ENCODE assay signal across 8 mouse cellular contexts in genomic region chr10:44456757-44457595, GRCm38 (mm10).
DNase-seq lines count a peak whose midpoint lies in the region; ATAC-seq and TF ChIP-seq lines count a peak whose summit lies in the region.

No protein-coding gene starts in this region.

- peak overlapping the region; percentile 97 for H3K4me2 ChIP-seq in embryonic facial prominence, embryonic 13.5 days
- H3K4me2 ChIP-seq in limb, embryonic 12.5 days, result peak overlapping the region; percentile 97
- H3K4me2 ChIP-seq in myocyte (ENCODE audit: low read depth), result peak overlapping the region; percentile 89

- peak overlapping the region; percentile 60 for H3K4me3 ChIP-seq in embryonic facial prominence, embryonic 13.5 days
- H3K4me3 ChIP-seq in limb, embryonic 12.5 days (replicated peaks), result peak overlapping the region; percentile 55
- H3K4me3 ChIP-seq in myocyte, result peak overlapping the region; percentile 24

- under 1% methylated on average over 31 of the region's 31 CpGs for WGBS in embryonic facial prominence, embryonic 13.5 days
- WGBS in limb, embryonic 12.5 days, result under 1% methylated on average over 31 of the region's 31 CpGs

- H3ac ChIP-seq in myocyte (ENCODE audit: control insufficient read depth, insufficient read length), result no peak overlapping the region

- DNase-seq in lung, adult 18-20 months, result peak; percentile 33 to 51
- DNase-seq in lung, postnatal 25 days (ENCODE audit: low spot score), result no peak
- DNase-seq in heart, postnatal 36 days, result peak; percentile 43
- DNase-seq in layer of hippocampus, adult 9-10 months (ENCODE audit: low spot score), result no peak
- DNase-seq in cerebellum, adult 9-10 months, result no peak

- intact Hi-C loops in heart, postnatal 36 days (cut with DNase I), result loop anchor here (5.0 kb wide), 3 partner anchors 175 to 300 kb away; no protein-coding TSS in a partner anchor

- H3K9ac ChIP-seq in embryonic facial prominence, embryonic 13.5 days, result peak overlapping the region; percentile 58
- peak overlapping the region; percentile 47; the same call in 1 of the 2 replicates for H3K9ac ChIP-seq in limb, embryonic 12.5 days (replicated peaks)

- no peak for TF ChIP-seq POLR2A in myocyte (IDR thresholded peaks at IDR 0.05; ENCODE audit: insufficient read length, low read depth)

- H3K4me1 ChIP-seq in embryonic facial prominence, embryonic 13.5 days, result peaks cover 23% of the 10 kb centered on the region
- peaks cover 31% of the 10 kb centered on the region for H3K4me1 ChIP-seq in limb, embryonic 12.5 days (replicated peaks)

- peaks cover 41% of the 10 kb centered on the region for H3K27me3 ChIP-seq in embryonic facial prominence, embryonic 13.5 days
- peaks cover 38% of the 10 kb centered on the region for H3K27me3 ChIP-seq in limb, embryonic 12.5 days
- no peaks in the 10 kb centered on the region for H3K27me3 ChIP-seq in myocyte (ENCODE audit: control insufficient read depth, insufficient read depth, insufficient read length)

- no peaks in the 10 kb centered on the region for H3K79me2 ChIP-seq in myocyte (ENCODE audit: control insufficient read depth, insufficient read depth)

- H3K27ac ChIP-seq in embryonic facial prominence, embryonic 13.5 days, result peak overlapping the region; percentile 33
- no peak overlapping the region for H3K27ac ChIP-seq in limb, embryonic 12.5 days

- ATAC-seq in embryonic facial prominence, embryonic 13.5 days (ENCODE audit: insufficient number of reproducible peaks, insufficient read depth, low FRiP score, low TSS enrichment, low read depth), result no peak
- no peak for ATAC-seq in limb, embryonic 12.5 days (ENCODE audit: insufficient number of reproducible peaks, insufficient read depth, low FRiP score, low TSS enrichment, low read depth)

- no peaks in the 10 kb centered on the region for H3K9me3 ChIP-seq in embryonic facial prominence, embryonic 13.5 days
- H3K9me3 ChIP-seq in limb, embryonic 12.5 days, result no peaks in the 10 kb centered on the region

- no peaks in the 10 kb centered on the region for H3K36me3 ChIP-seq in embryonic facial prominence, embryonic 13.5 days
- no peaks in the 10 kb centered on the region for H3K36me3 ChIP-seq in limb, embryonic 12.5 days
- H3K36me3 ChIP-seq in myocyte (ENCODE audit: control insufficient read depth, insufficient read depth), result no peaks in the 10 kb centered on the region

TF ChIP-seq in myocyte, 11 proteins besides CTCF, POLR2A, EP300 and RAD21:
- TF ChIP-seq TCF3 (IDR thresholded peaks at IDR 0.05; ENCODE audit: insufficient read length, low read depth) (no peak), SRF (IDR thresholded peaks at IDR 0.05; ENCODE audit: control insufficient read depth, insufficient read length, low read depth) (no peak), USF1 (IDR thresholded peaks at IDR 0.05; ENCODE audit: low read depth) (no peak), MAX (IDR thresholded peaks at IDR 0.05; ENCODE audit: low read depth) (no peak), E2F4 (IDR thresholded peaks at IDR 0.05; ENCODE audit: insufficient read depth) (no peak), CEBPB (IDR thresholded peaks at IDR 0.05; ENCODE audit: insufficient read depth, poor library complexity, severe bottlenecking) (no peak), MYOD1 (IDR thresholded peaks at IDR 0.05; ENCODE audit: control insufficient read depth in 1 of 3, insufficient read length in 2 of 3, low read depth in 2 of 3) (no peak), POLR2AphosphoS2 (IDR thresholded peaks at IDR 0.05; ENCODE audit: insufficient read length, low read depth) (no peak), MYOG (IDR thresholded peaks at IDR 0.05; ENCODE audit: control insufficient read depth in 1 of 3, insufficient read depth in 1 of 3, insufficient read length in 2 of 3, low read depth in 2 of 3) (no peak), REST (IDR thresholded peaks at IDR 0.05; ENCODE audit: insufficient read depth, insufficient read length) (no peak), TCF12 (IDR thresholded peaks at IDR 0.05; ENCODE audit: insufficient read depth, poor library complexity, severe bottlenecking) (no peak)

Comparison
In these comparisons a context has a peak if more than half of its experiments do, and no peak if none do; other contexts are left out.
1. DNase-seq: peak in lung, adult 18-20 months (2 of 2) and heart, postnatal 36 days (2 of 2); none in lung, postnatal 25 days (single experiment), layer of hippocampus, adult 9-10 months (single experiment) and cerebellum, adult 9-10 months (single experiment).
2. Peak in every context shown above with its lines, with median percentiles within 50 percentile points of each other: H3K4me2 ChIP-seq and H3K4me3 ChIP-seq.